Mouse (Mus musculus) small intestine, adult 2 months (tissue): ENCODE data around the gene Adad2.

Experiments used
- CTCF ChIP-seq: fragments of 200-500 bp; IDR thresholded peaks from 2 replicates; pipeline ENCODE4 v1.5.1; 2012; ENCODE audit warnings: low read depth, mild to moderate bottlenecking, control low read depth, inconsistent platforms, low read length, moderate library complexity, mixed read lengths; ENCODE audit not compliant: insufficient replicate concordance, insufficient read length; ENCODE audit errors: extremely low read depth
- POLR2A ChIP-seq: fragments of 200-500 bp; IDR thresholded peaks from 2 replicates; pipeline ENCODE4 v1.6.1; 2012; ENCODE audit warnings: low read depth, mild to moderate bottlenecking, control low read depth, inconsistent platforms, low read length, moderate library complexity

DNA sequence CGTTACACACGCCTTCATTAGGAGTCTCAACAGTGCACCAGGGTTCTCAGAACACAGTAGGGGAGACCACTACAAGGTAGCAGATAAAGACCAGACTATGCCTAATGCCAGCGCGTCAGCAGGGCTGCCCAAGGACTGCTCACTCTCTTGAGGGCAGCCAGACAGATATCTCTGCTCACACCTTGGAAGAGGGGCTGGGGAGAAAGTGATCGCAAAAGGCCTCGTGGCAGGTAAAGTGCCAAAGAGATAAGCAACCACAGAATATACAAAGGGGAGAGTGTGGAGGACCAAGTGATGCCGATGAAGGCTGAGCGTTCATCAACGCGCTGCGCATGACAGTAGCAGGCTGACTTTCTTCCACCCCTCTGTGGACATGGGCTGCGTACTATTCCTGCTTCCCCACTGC, 8.1 kb upstream of the Adad2 start:
- TF ChIP-seq CTCF (no peak), POLR2A (no peak)
